Mouse (Mus musculus): Measurements from ENCODE around the gene Etfrf1. TPM values are rescaled to one million over a fixed set of nuclear protein-coding genes. Genes with fewer than 3 reads are reported as not detected.
A peak's percentile ranks its signal among the peaks of the same experiment; 100 is the strongest.

Etfrf1 gene
- total RNA-seq (2021) = 10 to 100 TPM; 20.3 to 22.6 TPM
- long read RNA-seq, transcript Etfrf1-207 (3 exons, 1,374 nt) = major isoform, 36 of 44 reads
- long read RNA-seq, partial matches to known transcripts = 2 of 44 reads
- long read RNA-seq, other reads (novel, unspliced or antisense) = 5 of 44 reads

DNA sequence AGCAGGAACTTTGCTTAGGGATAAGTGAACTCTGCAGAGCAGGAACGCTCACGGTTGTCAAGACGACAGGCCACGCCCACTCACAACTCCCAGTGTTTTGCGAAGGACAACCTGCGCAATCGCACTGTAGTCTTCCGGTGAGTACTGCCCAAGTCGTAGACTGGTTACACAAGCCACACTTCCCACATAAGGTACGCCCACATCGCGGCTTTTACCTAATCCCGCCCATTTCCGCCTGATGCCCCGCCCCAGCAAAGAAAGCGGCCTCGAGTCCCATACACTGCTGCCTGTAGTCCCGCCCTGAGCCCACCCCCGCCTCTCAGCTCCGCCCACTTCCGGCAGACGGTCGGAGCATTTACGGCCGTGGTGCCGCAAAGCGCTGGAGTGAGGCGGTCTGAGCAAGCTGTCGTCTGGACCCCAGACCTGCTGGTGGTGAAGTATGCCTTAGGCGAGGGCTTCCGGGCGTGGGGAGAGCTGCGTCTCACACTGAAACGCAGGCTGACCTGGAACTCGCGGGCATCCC, at the start of gene Etfrf1, which contains the start of gene Casc1:
TSS of gene Etfrf1 (plus strand) at position 319 of the 523 bp plus-strand sequence.
TSS of gene Casc1 (minus strand) at position 190 of the 523 bp plus-strand sequence.
- peak; percentile 95 to 96 for DNase-seq (ENCODE audit: low spot score in 2 of 2)

GRCm38 (mm10) chr6:145171892-145172606, 38.9 kb upstream of the Etfrf1 start:
- DNase-seq (ENCODE audit: low spot score in 2 of 2) = no peak

GRCm38 (mm10) chr6:145173781-145174191, 37.1 kb upstream of the Etfrf1 start:
- DNase-seq (ENCODE audit: low spot score in 2 of 2) = peak; percentile 57 to 58

GRCm38 (mm10) chr6:145175571-145175981, 35.4 kb upstream of the Etfrf1 start:
- no peak for DNase-seq (ENCODE audit: low spot score in 2 of 2)

DNA sequence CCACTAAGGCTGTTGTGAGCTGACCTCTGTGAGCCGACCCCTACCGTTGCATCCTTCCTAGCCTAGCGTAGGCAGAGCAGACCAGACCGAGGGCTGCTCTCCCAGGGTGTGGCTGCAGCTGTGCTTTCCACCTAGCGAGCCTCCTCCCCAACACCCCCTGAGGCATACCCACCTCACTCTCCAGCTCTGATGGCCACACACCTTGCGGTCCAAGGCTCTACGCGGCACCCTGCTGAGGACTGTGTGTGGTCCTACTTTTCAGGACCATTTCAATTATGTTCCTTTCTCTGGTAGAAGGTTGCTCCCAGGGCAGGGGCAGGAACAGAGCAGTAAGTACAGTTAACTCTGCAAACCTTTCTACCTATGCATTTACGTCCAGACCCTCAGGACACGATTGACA, 34.5 kb upstream of the Etfrf1 start:
- no peak for DNase-seq (ENCODE audit: low spot score in 2 of 2)

GRCm38 (mm10) chr6:145179665-145180064, 31.3 kb upstream of the Etfrf1 start:
- peak; percentile 60 to 62 for DNase-seq (ENCODE audit: low spot score in 2 of 2)

DNA sequence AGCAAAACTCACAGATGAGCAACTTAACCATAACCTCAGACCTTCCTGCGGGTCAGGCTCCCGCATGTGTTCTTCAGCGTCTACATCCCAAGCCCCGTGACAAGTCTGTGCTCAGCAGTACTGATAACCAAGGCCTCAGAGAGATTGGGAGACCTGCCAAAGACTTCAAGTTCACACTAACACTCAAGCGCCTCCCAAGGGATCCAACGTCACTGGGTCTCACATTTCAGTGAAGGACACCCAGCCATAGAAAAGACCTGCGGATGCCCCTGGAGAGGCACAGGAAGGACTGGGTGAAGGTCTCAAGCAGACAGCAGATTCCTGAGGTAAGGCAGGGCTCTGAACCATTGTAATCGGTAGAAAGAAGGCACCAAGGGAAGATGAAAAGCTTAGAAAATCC, 28.9 kb upstream of the Etfrf1 start:
- no peak for DNase-seq (ENCODE audit: low spot score in 2 of 2)

GRCm38 (mm10) chr6:145186096-145186495, 24.8 kb upstream of the Etfrf1 start:
- no peak for DNase-seq (ENCODE audit: low spot score in 2 of 2)

DNA sequence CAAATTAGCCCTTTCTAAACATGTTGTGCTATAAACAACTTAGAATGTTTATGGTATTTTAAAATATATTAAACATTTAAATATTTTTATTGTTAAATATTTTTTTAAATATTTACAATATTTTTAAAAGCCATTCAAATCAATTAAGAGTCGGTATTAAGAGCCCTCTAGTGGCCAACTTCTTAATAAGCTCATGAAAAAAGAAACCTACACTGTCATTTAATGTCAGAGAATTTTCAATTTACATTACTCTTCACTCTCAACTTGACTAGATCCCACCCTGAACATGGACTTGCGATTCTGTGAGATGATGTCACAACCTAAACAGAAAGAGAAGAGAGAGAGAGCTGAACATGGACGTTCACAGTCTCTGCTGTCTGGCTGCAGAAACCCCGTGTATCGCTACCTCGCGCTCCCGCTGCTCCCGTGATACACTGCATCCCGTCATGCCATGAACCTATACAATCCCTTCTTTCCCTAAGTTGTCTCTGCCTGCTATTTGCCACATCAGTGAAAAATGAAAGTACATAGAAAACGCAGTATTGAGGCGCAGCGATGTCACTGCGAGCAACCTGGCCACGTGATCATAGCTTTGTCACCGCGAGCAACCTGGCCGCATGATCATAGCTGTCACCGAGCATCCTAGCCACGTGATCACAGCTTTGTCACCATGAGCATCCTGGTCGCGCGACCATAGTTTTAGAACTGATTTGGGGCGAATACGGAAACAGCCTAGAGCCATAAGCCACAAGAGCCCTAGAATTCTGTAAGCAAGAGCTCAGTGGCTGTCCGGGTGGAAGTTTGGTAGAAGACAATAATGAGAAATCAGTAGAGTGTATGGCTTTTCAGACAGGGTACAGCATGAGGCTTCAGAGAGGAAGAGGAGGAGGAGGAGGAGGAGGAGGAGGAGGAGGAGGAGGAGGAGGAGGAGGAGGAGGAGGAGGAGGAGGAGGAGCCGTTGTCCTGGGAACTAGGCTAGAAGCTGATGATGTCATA, 23.5 kb upstream of the Etfrf1 start:
- DNase-seq (ENCODE audit: low spot score in 2 of 2) = peak; percentile 41 to 66

GRCm38 (mm10) chr6:145193038-145193437, 17.9 kb upstream of the Etfrf1 start:
- DNase-seq (ENCODE audit: low spot score in 2 of 2) = no peak

- no peak for DNase-seq (ENCODE audit: low spot score in 2 of 2)
Observed at GRCm38 (mm10) chr6:145193446-145193845, 17.5 kb upstream of the Etfrf1 start.

DNA sequence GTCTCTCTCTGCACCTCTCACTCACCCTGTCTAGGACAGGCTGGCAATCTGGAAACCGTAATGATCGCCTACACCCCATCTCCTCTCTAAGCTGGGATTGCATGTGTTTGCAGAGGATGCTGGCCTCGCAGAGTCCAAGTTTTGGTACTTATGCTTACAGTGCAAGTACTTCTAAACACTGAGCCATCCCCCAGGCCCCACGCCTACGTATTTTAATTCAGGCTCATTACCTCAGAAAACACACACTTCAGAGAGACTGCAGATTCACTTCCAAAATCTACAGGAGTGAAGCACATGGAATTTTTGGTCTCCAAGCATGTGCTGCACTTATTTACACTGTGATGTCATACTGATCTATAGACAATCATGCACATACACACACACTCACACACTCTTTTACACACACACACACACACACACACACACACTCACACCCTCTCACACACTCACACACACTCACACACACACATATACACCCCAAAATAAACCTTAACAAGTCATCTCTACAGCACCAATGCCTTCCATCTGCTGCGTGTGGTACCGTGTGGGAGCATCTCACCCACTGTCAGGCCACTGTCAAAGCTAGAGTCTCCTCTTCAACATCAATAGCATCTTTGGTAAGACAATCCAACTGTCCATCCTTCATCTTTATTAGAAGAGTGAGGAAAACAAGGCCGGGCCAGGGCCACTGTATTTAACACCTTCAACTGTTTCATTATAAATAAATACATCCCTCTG, 12.8 kb upstream of the Etfrf1 start:
- DNase-seq (ENCODE audit: low spot score in 2 of 2) = no peak

GRCm38 (mm10) chr6:145202432-145203125, 8.4 kb upstream of the Etfrf1 start:
- no peak for DNase-seq (ENCODE audit: low spot score in 2 of 2)

- no peak for DNase-seq (ENCODE audit: low spot score in 2 of 2)
Observed at GRCm38 (mm10) chr6:145204440-145204839, 6.5 kb upstream of the Etfrf1 start.

GRCm38 (mm10) chr6:145205142-145205541, 5.8 kb upstream of the Etfrf1 start:
- DNase-seq (ENCODE audit: low spot score in 2 of 2) = no peak

- DNase-seq (ENCODE audit: low spot score in 2 of 2) = no peak
Observed at GRCm38 (mm10) chr6:145210056-145210680, 766 bp upstream of the Etfrf1 start.

- DNase-seq (ENCODE audit: low spot score in 2 of 2) = no peak
Observed at GRCm38 (mm10) chr6:145211376-145212305, 707 bp downstream of the Etfrf1 start.

- no peak for DNase-seq (ENCODE audit: low spot score in 2 of 2)
Observed at GRCm38 (mm10) chr6:145213916-145214315, 3.0 kb downstream of the Etfrf1 start.
